Mouse (Mus musculus) testis, adult 2 months (tissue): ENCODE measurements around the gene Runx2. TPM values are rescaled to one million over a fixed set of nuclear protein-coding genes. Genes with fewer than 3 reads are reported as not detected.

Experiments used
- H3K27ac ChIP-seq: fragments of 200-500 bp; 2 replicates; pipeline ENCODE4 v1.5.1; 2012; ENCODE audit warnings: low read depth, low read length; ENCODE audit not compliant: control insufficient read depth, insufficient read depth
- H3K27me3 ChIP-seq: fragments of 200-500 bp; 2 replicates; pipeline ENCODE4 v1.6.1; 2012; ENCODE audit warnings: mild to moderate bottlenecking, low read length, moderate library complexity; ENCODE audit not compliant: control insufficient read depth, insufficient read depth
- H3K36me3 ChIP-seq: fragments of 200-500 bp; 2 replicates; pipeline ENCODE4 v1.6.1; 2012; ENCODE audit warnings: mild to moderate bottlenecking, low read length; ENCODE audit not compliant: control insufficient read depth, insufficient read depth
- H3K4me1 ChIP-seq: fragments of 200-500 bp; 2 replicates; pipeline ENCODE4 v1.6.1; 2012; ENCODE audit warnings: low read length; ENCODE audit not compliant: control insufficient read depth, insufficient read depth
- H3K4me3 ChIP-seq: fragments of 200-500 bp; 2 replicates; pipeline ENCODE4 v1.5.1; 2012; ENCODE audit warnings: low read depth, mild to moderate bottlenecking, low read length, moderate library complexity, mixed read lengths; ENCODE audit not compliant: control insufficient read depth
- CTCF ChIP-seq: fragments of 200-500 bp; IDR thresholded peaks from 2 replicates; pipeline ENCODE4 v1.5.1; 2012; ENCODE audit warnings: low read depth, mild to moderate bottlenecking, inconsistent platforms, low read length, moderate library complexity; ENCODE audit not compliant: control insufficient read depth, insufficient read depth, insufficient replicate concordance
- POLR2A ChIP-seq: fragments of 200-500 bp; IDR thresholded peaks from 2 replicates; pipeline ENCODE4 v1.6.1; 2012; ENCODE audit warnings: low read depth, mild to moderate bottlenecking, inconsistent platforms, low read length, moderate library complexity; ENCODE audit not compliant: control insufficient read depth
- polyA plus RNA-seq: library from polyadenylated mRNA; depleted of rRNA; stranded (reverse); fragments of >200 nt; gene quantifications from 2 replicates; pipeline ENCODE4 v1.2.3, GENCODE M21; 2012; rRNA removed

Gene Runx2
- polyA plus RNA-seq: 8.3 and 10.4 TPM in 2 replicates

GRCm38 (mm10) chr17:44814508-44815175 is at the start of gene Runx2:
Runx2 (minus strand) TSS chr17:44814797.
- no peak within 1 kb of the TSS for H3K27ac ChIP-seq
- H3K27me3 ChIP-seq: no peaks in the 10 kb centered on the region
- TF ChIP-seq POLR2A (no peak), CTCF (no peak)
- H3K36me3 ChIP-seq: no peaks in the 10 kb centered on the region
- no peaks in the 10 kb centered on the region for H3K4me1 ChIP-seq
- peak within 1 kb of the TSS; percentile 60 for H3K4me3 ChIP-seq

- no peaks in the 10 kb centered on the region for H3K36me3 ChIP-seq
- H3K4me1 ChIP-seq: no peaks in the 10 kb centered on the region
- TF ChIP-seq CTCF (no peak), POLR2A (no peak)
- H3K27ac ChIP-seq: no peak overlapping the region
- no peaks in the 10 kb centered on the region for H3K27me3 ChIP-seq
- H3K4me3 ChIP-seq: no peak overlapping the region
These were observed 48.6 kb upstream of the Runx2 start for GRCm38 (mm10) chr17:44863165-44863564.

GRCm38 (mm10) chr17:44842184-44842583 is 27.6 kb upstream of the Runx2 start:
- H3K36me3 ChIP-seq: no peaks in the 10 kb centered on the region
- TF ChIP-seq CTCF: no peak
- no peak for TF ChIP-seq POLR2A
- H3K4me1 ChIP-seq: no peaks in the 10 kb centered on the region
- H3K4me3 ChIP-seq: no peak overlapping the region
- no peak overlapping the region for H3K27ac ChIP-seq
- H3K27me3 ChIP-seq: no peaks in the 10 kb centered on the region

- TF ChIP-seq CTCF: no peak
- no peak for TF ChIP-seq POLR2A
- Histone ChIP-seq H3K4me3 (no peak overlapping the region), H3K36me3 (no peaks in the 10 kb centered on the region), H3K27me3 (no peaks in the 10 kb centered on the region), H3K27ac (no peak overlapping the region), H3K4me1 (no peaks in the 10 kb centered on the region)
These were observed 16.6 kb upstream of the Runx2 start for GRCm38 (mm10) chr17:44831201-44831600.

- Histone ChIP-seq H3K4me3 (no peak overlapping the region), H3K27ac (no peak overlapping the region), H3K36me3 (no peaks in the 10 kb centered on the region), H3K27me3 (no peaks in the 10 kb centered on the region), H3K4me1 (no peaks in the 10 kb centered on the region)
- TF ChIP-seq POLR2A: no peak
- TF ChIP-seq CTCF: no peak
These were observed 15.0 kb upstream of the Runx2 start for GRCm38 (mm10) chr17:44829587-44829986.

- TF ChIP-seq POLR2A (no peak), CTCF (no peak)
- Histone ChIP-seq H3K27ac (no peak overlapping the region), H3K36me3 (no peaks in the 10 kb centered on the region), H3K4me3 (no peak overlapping the region), H3K4me1 (no peaks in the 10 kb centered on the region), H3K27me3 (no peaks in the 10 kb centered on the region)
These were observed 13.4 kb upstream of the Runx2 start for GRCm38 (mm10) chr17:44827964-44828363.

- TF ChIP-seq POLR2A (no peak), CTCF (no peak)
- Histone ChIP-seq H3K4me3 (no peak overlapping the region), H3K36me3 (no peaks in the 10 kb centered on the region), H3K27ac (no peak overlapping the region), H3K4me1 (no peaks in the 10 kb centered on the region), H3K27me3 (no peaks in the 10 kb centered on the region)
These were observed 12.5 kb upstream of the Runx2 start for GRCm38 (mm10) chr17:44827124-44827523.
